Mouse (Mus musculus): ENCODE measurements around the gene Klc3.

Klc3 gene

DNA sequence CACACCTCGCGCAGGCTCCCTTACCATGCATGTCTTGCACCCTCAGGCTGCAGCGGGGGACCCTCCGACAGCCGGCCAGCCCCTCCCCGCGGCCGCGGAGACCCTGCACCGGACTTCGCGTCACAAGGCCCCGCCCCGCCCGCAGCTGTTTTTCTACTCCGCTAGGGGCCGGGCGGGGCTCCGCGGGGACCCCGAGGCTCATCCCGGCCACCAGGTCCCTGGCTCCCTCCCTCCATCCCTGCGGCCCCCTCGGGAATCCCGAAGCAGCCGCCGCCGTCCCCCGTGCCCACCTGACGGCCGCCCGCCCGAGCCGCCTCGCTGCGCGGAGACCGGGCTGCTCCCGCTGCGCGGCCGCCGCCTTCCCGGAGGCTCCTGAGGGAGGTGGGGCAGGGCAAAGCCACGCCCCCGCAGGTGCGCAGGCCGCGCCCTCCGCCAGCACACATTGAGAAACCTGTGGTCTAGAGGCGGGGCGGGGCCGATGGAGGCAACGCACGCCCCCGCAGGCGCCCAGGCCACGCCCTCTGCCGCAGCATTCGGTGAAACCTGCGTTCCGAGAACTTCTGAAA, at the start of gene Klc3:
TSS of gene Klc3 (minus strand) at position 374 of the 566 bp plus-strand sequence.
- 1% methylated on average over 62 of the region's 62 CpGs for WGBS

DNA sequence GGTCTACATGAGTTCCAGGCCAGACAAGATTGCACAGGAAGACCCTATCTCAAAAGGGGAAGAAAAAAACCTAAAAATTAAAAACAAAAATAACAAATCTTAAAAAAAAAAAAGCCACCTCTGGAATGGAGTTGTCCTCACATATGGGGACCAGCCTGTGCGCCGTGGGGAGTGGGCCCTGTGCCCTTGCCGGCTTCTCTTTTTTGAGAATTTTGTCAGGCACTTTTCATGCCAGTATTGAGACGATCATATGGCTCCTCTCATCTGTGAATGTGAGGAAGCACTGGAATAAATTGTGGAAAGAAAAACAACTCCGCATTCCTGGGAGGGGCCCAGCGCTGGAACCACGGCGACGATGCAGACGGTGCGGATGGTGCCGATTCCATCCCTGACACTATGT, 45.3 kb upstream of the Klc3 start:
- WGBS = 52% methylated on average over 12 of the region's 12 CpGs

DNA sequence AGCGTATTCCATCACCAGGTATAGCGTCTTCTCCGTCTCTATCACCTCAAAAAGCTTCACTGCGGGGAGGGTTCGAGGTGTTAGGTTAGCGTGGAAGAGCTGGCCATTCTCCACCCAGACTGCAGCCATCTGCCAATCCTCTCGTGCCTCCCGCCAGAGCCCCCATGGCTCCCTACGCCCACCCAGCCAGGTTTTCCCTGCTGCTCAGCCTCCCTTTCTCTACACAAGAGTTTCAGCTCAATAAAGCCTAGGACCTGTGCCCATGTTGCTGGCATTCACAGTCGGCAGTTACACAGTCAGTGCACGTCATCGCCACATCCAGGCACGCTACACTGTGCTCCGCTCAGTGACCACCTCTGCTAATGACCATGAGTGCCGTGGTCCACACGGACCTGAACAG, 43.8 kb upstream of the Klc3 start:
- WGBS = 54% methylated on average over 16 of the region's 16 CpGs

DNA sequence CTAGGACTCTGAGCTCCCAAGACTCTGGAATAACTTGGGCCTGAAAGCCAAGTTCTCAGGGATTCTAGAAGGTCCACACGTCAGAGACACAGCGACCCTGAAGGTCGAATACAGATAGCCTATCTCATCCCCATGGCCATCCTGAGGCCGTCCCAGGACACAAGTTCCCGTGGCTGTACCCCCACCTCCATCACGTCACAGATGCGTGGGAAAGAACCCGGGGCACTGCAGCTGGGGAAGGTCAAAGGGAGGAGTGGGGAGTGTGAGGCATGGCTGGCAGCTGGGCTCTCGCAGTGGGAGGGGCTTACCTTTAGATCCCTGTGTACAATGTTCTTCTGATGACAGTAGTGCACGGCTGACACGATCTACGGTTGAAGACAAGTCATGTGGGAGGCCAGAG, 40.9 kb upstream of the Klc3 start:
- 86% methylated on average over 12 of the region's 12 CpGs for WGBS

DNA sequence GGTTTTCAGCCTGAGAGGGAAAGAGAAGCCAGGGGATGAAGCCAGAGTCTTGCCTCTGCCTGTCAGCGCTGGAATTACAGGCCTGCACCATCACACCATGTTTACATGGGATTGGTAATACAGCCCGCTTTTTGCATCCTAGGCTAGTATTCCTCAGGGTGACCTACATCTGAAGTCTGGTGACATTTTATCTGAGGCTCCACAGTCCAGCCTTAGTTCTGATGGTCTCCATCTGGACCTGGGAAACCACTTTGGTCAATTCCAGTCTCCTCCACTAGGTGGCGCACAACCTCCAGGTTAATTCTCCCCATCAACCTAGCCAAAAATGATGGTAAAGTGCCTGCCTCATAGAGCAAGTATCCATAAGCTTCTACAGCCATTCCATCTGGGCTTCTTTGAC, 39.4 kb upstream of the Klc3 start:
- 46% methylated on average over 3 of the region's 3 CpGs for WGBS

DNA sequence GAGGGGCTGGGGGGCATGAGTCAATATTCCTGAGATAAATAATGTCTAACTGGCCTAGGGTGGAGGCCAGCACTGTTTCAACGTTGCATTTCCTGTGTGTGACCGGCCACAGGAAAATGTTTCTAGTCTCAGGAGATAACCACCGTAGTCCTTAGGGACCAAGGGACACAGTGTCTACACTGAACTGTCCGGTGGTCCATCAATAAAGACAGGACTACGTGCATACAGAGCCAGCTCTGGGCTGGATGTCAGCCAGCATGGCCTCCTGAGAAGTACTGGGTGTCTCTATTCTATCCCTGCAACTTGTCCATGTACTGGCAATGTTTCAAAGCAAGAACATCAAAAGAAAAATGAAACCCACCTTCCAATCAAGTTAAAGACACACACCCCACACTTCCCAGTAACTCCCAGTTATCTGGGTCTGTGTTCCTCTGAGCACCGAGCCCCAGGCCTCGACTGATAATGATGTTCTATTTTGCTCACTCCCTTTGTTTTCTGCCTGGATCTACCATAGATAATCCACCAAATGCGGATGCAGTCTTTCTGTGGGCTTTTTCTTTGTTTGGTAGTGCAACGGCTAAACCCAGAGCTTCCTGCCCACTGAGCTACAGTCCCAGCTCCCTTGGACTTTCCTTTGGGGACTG, 37.7 kb upstream of the Klc3 start:
- 70% methylated on average over 9 of the region's 9 CpGs for WGBS

DNA sequence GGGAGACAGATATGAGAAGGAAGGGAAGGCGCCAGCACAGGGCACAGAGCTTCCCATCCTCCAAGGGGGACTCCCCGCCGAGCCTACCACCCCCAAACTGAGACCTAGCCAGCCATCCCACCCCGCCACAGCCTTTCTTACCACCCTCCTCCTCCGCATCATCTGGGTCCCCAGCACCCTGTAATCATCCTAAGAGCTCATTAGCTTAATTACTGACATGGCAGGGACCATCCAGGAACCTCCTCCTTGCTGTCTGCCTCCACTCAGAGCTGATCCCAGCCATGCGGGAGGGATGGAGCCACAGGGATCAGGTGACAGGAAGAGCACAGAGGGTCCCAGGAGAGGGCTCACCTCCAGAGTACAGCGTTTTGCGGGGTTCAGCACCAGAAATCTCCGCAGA, 33.1 kb upstream of the Klc3 start:
- WGBS = 68% methylated on average over 9 of the region's 9 CpGs

DNA sequence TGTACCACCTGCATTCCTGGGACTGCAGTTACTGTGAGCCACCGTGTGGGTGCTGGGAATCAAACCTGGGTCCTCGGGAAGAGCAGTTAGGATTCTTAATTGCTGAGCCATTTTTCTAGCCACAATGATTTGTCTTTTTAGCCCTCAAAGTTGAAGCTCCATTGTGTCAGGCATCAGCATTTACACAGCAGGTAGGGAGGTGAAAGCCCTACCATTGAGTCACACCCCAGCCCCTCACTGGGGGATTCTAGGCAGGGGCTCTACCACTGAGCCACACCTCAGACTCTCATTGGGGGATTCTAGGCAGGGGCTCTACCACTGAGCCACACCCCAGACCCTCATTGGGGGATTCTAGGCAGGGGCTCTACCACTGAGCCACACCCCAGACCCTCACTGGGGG, 32.4 kb upstream of the Klc3 start:
- WGBS = 96% methylated on average over 2 of the region's 2 CpGs

DNA sequence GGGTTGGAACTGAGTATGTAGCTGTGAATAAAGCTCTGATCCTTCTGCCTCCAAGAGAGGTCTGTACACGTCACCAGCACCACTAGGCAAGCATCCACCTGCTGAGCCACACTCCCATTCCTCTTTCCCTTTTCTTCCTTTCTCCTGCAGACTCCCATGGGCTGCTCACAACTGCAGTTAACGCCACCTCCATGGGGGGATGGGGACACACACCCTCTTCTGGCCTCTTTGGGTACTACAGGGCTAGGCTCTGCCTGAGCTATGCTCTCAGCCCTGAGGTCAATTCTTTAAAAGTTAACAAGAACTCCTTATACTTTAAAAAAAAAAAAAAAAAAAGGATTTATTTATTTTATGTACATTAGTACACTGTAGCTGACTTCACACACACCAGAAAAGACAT, 28.6 kb upstream of the Klc3 start:
- WGBS = 93% methylated on average over 2 of the region's 2 CpGs

DNA sequence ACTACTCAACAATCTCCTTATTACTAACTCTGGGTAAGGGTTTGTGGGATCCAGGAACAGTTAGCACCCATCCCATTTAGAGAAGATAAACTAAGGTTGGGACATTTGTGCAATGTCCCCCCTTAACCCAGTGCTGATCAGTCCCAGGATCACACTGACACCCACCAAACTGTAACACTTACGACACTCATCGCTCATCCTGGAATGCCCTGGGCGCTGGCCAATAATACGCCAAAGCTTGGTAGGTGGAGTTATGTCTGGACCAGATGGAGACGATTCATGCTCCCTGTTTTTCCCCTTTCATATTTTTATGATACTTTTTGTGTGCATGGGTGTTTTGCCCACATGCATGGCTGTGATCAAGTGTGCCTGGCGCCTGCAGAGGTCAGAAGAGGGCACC, 26.5 kb upstream of the Klc3 start:
- 65% methylated on average over 6 of the region's 6 CpGs for WGBS

DNA sequence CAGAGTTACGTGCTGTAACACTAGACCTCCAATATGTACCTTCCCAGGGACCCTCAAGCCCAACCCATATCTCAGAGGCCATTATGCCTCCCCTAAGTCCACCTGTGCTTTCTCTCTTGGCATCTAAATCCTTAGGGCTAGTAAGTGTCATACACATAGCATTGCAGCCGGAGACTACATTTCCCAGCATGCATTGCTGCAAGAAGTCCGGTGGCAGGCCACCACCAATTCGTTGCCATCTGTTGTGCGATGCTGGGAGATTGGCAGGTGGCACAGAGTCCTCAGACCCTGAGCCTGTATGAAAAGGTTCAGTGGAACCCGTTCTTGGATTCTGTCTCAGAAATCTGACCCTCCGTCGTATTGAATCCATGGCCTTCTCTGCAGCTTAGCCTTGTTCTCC, 25.8 kb upstream of the Klc3 start:
- WGBS = 65% methylated on average over 8 of the region's 8 CpGs

DNA sequence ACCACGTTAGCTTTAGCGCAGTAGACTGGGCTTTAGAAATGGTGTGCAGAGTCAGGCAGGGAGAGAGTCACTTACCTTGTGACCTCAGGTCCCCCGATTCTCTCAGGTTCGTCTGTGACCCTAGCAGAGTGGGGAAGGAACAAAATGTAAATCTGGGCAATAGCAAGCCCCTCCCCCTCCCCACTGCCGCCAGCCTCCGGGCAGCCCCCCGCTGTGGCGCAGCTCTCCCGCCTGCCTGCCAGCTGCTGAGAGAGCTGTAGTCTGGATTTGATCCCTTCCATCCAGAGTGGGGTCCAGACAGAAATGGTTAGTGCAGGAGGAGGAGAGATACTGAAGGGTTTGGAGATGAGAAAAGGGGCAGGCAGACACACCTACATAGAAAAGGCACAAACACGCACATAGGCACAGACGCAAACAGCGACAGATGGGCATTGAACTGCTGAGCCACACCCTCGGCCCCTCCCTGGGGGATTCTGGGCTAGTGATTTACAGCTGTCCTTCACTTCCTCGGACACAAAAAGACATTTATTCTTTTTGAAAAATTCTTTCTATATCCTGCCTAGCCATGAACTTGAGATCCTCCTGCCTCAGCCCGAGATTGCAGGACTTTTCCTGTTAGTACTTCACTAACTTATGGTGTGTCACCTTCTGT, 24.2 kb upstream of the Klc3 start:
- WGBS = 73% methylated on average over 15 of the region's 15 CpGs

DNA sequence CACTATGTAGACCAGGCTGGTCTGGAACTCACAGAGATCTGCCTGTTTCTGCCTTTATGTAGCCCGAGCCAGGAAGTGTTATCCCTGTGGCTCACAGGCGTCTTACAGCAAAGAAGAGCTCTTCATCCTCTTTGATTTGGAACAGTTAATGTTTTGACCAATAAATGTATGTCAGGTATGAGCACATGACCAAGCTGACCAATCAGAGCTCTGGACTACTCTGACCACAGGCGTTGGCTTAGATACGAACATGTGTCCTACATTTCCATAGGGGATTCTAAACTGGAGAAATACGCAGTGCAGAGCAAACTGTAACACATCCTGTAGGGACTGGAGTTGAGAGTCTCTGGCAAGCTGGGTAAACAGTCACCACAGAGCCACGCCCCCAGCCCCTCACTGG, 23.0 kb upstream of the Klc3 start:
- WGBS = 72% methylated on average over 6 of the region's 6 CpGs

DNA sequence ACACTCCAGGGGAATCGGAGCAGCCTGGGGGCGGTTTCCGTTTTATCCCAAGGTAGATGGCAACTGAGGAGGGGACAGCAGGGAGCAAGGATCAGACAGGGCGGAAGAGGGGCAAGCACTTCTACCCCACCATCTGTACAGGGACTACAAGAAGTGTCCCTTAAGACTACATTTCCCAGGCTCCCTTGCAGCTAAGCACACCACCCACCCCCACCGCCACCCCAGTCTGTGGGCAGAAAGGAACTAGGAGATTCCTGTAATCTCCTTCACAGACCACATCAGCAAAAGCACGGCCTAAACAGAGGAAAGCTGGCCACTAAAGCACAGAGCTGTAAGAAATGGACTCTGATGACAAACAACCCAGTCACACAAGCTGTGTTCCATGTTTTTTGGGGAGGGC, 22.4 kb upstream of the Klc3 start:
- WGBS = 70% methylated on average over 6 of the region's 6 CpGs

DNA sequence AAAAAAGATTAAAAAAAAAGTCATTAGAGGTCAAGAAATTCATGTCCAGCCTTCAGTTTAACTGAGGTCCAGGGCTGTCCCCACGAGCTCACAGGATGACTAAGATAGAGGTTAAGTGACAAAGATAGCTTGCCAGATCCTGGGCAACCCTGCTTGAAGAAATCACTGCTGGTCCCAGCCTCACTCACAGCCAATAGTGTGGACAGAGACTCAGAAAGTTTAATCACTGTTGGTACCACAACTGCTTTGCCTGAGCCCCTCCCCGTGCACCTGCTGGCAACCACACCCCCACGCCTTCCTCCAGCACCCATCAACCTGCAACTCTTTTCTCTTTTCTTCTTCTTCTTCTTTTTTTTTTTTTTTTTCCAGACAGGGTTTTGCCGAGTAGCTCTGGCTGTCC, 20.1 kb upstream of the Klc3 start:
- WGBS = 51% methylated on average over 4 of the region's 4 CpGs

DNA sequence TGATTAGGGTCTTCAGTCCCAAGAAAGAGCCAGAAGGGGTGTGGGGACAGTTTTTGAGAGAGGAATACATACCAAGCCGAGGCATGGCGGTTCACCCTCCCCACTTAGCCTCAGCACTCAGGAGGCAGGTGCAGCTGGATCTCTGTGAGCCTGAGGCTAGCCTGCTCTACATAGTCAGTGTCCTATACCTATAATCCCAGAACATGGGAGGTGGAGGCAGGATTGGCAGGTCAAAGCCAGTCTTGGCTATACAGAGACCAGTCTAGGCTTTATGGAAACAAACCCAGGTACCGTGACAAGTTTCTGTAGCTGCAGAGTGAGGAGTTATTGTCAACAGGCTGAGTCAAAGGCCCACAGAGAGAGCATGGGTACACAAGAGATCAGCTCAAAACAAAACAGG, 19.2 kb upstream of the Klc3 start:
- 88% methylated on average over 3 of the region's 3 CpGs for WGBS

DNA sequence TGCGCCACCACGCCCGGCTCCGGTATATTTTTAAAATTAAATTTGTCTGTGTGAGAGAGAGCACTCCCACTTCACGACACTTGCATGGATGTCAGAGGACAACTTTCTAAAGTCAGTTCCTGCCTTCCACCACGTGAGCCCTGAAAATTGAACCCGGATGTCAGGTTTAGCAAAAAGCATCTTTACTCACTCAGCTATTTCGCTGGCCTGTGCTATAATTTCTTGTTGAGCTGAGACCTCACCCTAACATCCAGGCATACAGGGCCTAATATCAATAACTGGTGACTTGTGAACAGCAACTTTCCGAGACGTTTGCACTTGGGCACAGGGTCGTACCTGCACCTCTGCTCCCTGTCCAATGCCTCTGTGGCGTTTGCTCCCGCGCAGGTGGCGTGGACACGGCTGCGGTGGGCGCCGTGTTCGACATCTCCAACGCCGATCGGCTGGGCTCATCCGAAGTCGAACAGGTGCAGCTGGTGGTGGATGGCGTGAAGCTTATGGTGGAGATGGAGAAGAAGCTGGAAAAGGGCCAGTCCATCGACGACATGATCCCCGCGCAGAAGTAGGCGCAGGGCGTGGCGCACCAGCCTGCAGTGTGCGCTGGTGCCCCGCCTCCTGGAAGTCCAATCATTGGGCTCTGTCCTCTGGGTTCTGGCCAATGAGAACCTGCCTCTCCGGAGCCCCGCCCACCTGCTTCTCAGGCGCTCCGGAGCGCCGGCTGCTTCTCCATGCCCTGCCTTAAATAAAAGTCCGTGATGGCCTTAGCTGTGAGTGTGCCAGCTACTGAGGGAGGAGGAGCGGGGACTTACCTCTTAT, 17.1 kb upstream of the Klc3 start:
- WGBS = 7% methylated on average over 43 of the region's 43 CpGs

DNA sequence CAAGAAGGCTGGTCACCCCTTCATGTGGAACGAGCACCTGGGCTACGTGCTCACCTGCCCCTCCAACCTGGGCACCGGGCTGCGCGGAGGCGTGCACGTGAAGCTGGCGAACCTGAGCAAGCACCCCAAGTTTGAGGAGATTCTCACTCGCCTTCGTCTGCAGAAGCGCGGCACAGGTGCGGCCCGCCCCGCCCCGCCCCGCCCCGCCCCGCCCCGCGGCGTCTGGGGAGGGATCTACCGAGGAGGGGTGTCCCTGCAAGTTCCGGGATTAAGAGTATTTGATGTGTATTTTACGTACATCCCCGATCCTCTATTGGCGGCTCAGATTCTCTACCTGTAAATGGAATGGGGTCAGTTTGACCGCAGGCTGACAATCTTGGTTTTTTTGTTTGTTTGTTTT, 16.2 kb upstream of the Klc3 start:
- 8% methylated on average over 28 of the region's 28 CpGs for WGBS

DNA sequence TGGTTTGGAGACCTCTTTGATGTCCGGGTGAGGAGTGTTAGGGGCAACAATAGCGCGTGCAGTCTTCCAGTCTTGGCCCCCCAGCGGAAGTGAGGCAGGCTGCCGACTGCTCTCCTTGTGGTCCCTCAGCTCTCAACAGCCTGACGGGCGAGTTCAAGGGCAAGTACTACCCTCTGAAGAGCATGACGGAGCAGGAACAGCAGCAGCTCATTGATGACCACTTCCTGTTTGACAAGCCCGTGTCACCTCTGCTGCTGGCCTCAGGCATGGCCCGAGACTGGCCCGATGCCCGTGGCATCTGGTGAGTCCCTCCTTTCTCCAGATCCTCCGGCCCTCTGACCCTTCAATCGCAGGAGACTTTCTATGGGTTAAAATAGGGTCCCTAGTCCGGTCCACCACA, 12.7 kb upstream of the Klc3 start:
- WGBS = 82% methylated on average over 15 of the region's 15 CpGs

DNA sequence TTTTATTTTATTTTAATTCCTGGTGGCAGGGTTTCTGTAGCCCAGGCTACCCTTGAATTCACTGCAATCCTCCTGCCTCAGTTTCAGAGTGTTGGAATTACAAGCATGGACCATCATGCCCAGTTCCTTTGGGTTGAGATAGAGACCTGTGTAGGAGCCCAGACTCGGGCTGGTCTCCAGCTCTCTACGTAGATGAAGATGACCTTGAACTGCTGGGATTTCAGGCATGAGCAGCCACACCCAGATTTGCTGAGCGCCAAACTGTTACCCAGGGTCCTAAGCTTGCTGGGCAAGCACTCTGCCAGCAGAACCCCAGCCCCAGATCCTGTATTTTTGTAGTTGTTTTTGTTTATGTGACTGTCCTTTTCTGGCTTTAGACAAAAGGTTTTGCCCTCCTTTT, 9.6 kb upstream of the Klc3 start:
- 88% methylated on average over 3 of the region's 3 CpGs for WGBS

DNA sequence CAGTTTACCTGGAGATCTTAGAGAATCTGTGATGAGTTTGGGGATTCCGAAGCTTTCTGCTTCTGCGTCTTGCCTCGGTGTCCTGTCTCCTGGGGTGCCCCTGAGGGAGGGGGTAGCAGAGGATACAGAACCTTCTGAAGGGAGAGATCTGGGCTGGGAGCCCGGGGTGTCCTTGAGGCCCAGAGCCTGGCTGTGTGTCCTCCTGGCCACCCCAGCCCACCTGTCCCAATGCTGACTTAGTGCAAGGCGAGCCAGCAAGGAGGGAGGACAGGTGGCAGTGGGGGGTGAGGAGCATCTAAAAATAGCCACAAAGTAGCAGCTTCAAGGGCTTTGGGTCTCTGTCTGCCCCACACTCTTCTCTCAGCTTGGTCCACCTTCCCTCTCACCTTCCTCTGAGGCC, 7.9 kb upstream of the Klc3 start:
- 94% methylated on average over 5 of the region's 5 CpGs for WGBS

DNA sequence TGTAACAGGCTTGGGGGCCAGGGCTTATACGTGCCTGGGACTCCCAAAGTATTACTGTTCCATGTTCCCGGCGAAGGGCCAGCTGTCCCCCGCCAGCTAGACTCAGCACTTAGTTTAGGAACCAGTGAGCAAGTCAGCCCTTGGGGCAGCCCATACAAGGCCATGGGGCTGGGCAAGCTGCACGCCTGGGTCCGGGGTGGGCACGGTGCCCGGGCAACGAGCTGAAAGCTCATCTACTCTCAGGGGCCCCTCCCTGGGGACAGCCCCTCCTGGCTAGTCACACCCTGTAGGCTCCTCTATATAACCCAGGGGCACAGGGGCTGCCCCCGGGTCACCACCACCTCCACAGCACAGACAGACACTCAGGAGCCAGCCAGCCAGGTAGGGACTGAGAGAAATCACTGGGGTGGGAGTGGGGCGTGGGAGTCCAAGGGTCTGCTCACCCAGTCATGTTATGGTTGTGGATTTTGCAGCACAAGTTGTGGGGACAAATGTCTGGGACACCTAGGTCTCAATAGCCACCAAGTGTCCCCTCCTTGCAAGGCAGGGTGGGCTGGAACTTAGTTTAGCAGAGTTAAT, 7.0 kb upstream of the Klc3 start:
- WGBS = 77% methylated on average over 11 of the region's 11 CpGs

Data from cerebral cortex, adult 2 months (tissue).